Mouse (Mus musculus) ES-E14 (cell line): ENCODE measurements at regions not wholly inside any gene's neighbourhood (a gene's known extent, or its start where the extent isn't known, plus 50 kb on each side); places are given as distances from the start of the nearest gene placed in this dataset.

Experiments
- CHD2 ChIP-seq: IDR thresholded peaks from 2 replicates; pipeline ENCODE4 v1.6.1; 2014; ENCODE audit warnings: mild to moderate bottlenecking, low read depth, low read length, inconsistent platforms
- ZC3H11A ChIP-seq: IDR thresholded peaks from 2 replicates; pipeline ENCODE4 v1.6.1; 2012; ENCODE audit warnings: low read depth, mild to moderate bottlenecking, inconsistent platforms, low read length, borderline replicate concordance
- ZNF384 ChIP-seq: IDR thresholded peaks from 2 replicates; pipeline ENCODE4 v1.6.1; 2012; ENCODE audit warnings: low read depth, low read length, inconsistent platforms

GRCm38 (mm10) chr6:117270261-117270660 lies 101.9 kb downstream of the Cxcl12 start:
- TF ChIP-seq CHD2 (no peak), ZNF384 (no peak), ZC3H11A (no peak)
